Mouse (Mus musculus): ENCODE data around the gene Fyb. TPM values are rescaled to one million over a fixed set of nuclear protein-coding genes. Genes with fewer than 3 reads are reported as not detected.

The Fyb gene
- polyA plus RNA-seq, 2 experiments, result 8.3 to 19.5 TPM

DNA sequence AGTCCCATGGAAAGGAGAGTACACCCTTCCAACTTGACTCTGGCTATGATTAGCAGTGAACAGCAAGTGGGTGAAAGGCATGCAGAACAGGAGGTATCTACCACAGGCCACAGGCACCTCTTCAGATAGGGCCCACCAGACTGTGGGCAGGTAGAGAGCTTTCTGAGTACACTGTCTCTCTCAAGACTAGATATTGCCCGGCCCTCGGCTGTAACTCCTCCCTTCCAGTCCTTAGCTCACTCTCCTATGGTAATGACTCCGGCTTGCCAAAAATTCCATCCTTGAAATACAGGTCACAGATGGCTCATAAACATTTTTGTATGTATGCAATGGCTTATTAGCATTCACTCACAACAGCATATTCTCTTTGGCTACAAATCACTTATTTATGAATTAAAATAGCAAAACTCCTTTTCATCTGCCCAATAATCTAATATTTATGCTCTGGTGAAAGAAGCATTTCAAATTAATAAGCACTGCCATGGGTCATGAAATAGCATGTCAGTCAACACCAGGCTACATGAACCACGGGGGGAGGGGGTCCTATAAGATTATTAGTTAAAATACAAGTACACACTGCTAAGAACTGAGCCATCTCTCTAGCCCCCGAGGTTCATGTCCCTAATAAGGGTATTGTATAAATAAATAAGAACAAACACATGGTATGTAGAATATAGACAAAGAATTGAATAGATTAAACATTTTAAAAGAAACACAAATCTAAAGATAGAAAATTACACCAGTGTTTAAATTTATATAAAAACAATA lies 93.9 kb downstream of the Fyb start:
- peaks cover 0 to 3% of the 10 kb centered on the region in 2 experiments; a peak in 1 of 4 replicates for H3K4me1 ChIP-seq (replicated peaks; ENCODE audit: control insufficient read depth in 2 of 2, insufficient read depth in 2 of 2, low read length in 1 of 2)
- no peak for TF ChIP-seq EP300 (IDR thresholded peaks at IDR 0.05; ENCODE audit: low read depth)
- no peak for TF ChIP-seq CTCF (IDR thresholded peaks at IDR 0.05; ENCODE audit: low read depth)
- no peaks in the 10 kb centered on the region for H3K27me3 ChIP-seq (ENCODE audit: control insufficient read depth, insufficient read depth, low read length)
- no peak overlapping the region for H3K27ac ChIP-seq
- no peak overlapping the region for H3K4me3 ChIP-seq (ENCODE audit: insufficient read depth in 1 of 2, low read depth in 2 of 2, low read length in 2 of 2)
- no peak overlapping the region for H3K9ac ChIP-seq (replicated peaks)
- ATAC-seq (ENCODE audit: insufficient read depth), result no peak
- no peaks in the 10 kb centered on the region for H3K9me3 ChIP-seq (ENCODE audit: control insufficient read depth, low read length)
- DNase-seq (ENCODE audit: low read depth in 3 of 3, low spot score in 3 of 3), result no peak
- H3K36me3 ChIP-seq (replicated peaks; ENCODE audit: control insufficient read depth, insufficient read depth, low read depth), result no peaks in the 10 kb centered on the region
- WGBS (ENCODE audit: insufficient replicate concordance), result 60% methylated on average over 5 of the region's 5 CpGs
- no peak overlapping the region for H3K4me2 ChIP-seq (ENCODE audit: low read depth)

DNA sequence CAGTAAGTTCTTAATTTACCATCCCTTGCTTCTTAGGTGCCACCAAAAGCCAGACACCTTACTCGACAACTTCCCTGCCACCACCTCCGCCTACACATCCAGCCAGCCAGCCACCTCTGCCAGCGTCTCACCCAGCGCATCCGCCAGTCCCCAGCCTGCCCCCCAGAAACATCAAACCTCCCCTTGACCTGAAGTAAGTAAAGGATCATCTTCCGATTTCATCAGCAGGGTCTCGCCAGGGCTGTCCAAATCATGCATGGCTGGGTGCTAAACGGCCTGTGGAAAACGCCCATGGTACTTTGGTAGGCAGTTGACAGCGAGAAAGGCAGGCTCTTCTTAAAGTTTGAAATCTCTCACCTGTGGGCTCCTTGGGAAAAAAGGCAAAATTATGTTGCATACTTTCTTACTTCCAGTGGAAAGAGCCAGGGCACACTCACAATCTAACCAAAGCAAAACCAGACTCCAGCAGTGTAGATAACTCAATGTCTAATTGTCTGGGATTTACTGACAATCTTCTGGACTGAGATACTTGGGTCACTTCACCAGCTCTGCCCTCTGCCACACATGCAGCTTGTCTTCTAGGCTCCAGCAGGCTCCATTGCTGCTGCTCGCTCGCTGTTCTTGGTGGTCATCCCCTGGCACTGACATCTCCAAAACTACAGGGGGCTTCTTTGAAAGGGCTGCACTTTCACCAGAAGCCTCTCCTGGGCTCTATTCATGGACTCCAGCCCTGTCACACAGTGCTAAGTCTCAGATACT lies 97.1 kb downstream of the Fyb start:
- Histone ChIP-seq H3K27me3 (ENCODE audit: control insufficient read depth, insufficient read depth, low read length) (no peaks in the 10 kb centered on the region), H3K4me2 (ENCODE audit: low read depth) (no peak overlapping the region), H3K27ac (no peak overlapping the region), H3K9ac (replicated peaks) (no peak overlapping the region), H3K4me1 (replicated peaks; ENCODE audit: control insufficient read depth in 2 of 2, insufficient read depth in 2 of 2, low read length in 1 of 2) (peaks cover 4 to 19% of the 10 kb centered on the region in 2 experiments), H3K9me3 (ENCODE audit: control insufficient read depth, low read length) (no peaks in the 10 kb centered on the region), H3K36me3 (replicated peaks; ENCODE audit: control insufficient read depth, insufficient read depth, low read depth) (no peaks in the 10 kb centered on the region), H3K4me3 (ENCODE audit: insufficient read depth in 1 of 2, low read depth in 2 of 2, low read length in 2 of 2) (no peak overlapping the region)
- ATAC-seq (ENCODE audit: insufficient read depth), result no peak
- no peak for DNase-seq (ENCODE audit: low read depth in 3 of 3, low spot score in 3 of 3)
- TF ChIP-seq EP300 (IDR thresholded peaks at IDR 0.05; ENCODE audit: low read depth) (no peak), CTCF (IDR thresholded peaks at IDR 0.05; ENCODE audit: low read depth) (no peak)
- 77% methylated on average over 12 of the region's 12 CpGs for WGBS (ENCODE audit: insufficient replicate concordance)

GRCm38 (mm10) chr15:6622512-6622911 lies 99.9 kb downstream of the Fyb start:
- WGBS (ENCODE audit: insufficient replicate concordance), result 6% methylated on average over 5 of the region's 5 CpGs
- ATAC-seq (ENCODE audit: insufficient read depth), result peak; percentile 46; the same call in 1 of the 2 replicates
- peaks cover 4 to 32% of the 10 kb centered on the region in 2 experiments for H3K4me1 ChIP-seq (replicated peaks; ENCODE audit: control insufficient read depth in 2 of 2, insufficient read depth in 2 of 2, low read length in 1 of 2)
- H3K4me2 ChIP-seq (ENCODE audit: low read depth), result no peak overlapping the region
- no peak for TF ChIP-seq EP300 (IDR thresholded peaks at IDR 0.05; ENCODE audit: low read depth)
- peak; percentile 87 for TF ChIP-seq CTCF (IDR thresholded peaks at IDR 0.05; ENCODE audit: low read depth)
- no peaks in the 10 kb centered on the region for H3K27me3 ChIP-seq (ENCODE audit: control insufficient read depth, insufficient read depth, low read length)
- H3K27ac ChIP-seq, result no peak overlapping the region
- DNase-seq (ENCODE audit: low read depth in 3 of 3, low spot score in 3 of 3), result peak; percentile 62 to 66 (median 65)
- H3K36me3 ChIP-seq (replicated peaks; ENCODE audit: control insufficient read depth, insufficient read depth, low read depth), result no peaks in the 10 kb centered on the region
- H3K9ac ChIP-seq (replicated peaks), result no peak overlapping the region
- H3K9me3 ChIP-seq (ENCODE audit: control insufficient read depth, low read length), result no peaks in the 10 kb centered on the region
- H3K4me3 ChIP-seq (ENCODE audit: insufficient read depth in 1 of 2, low read depth in 2 of 2, low read length in 2 of 2), result no peak overlapping the region

DNA sequence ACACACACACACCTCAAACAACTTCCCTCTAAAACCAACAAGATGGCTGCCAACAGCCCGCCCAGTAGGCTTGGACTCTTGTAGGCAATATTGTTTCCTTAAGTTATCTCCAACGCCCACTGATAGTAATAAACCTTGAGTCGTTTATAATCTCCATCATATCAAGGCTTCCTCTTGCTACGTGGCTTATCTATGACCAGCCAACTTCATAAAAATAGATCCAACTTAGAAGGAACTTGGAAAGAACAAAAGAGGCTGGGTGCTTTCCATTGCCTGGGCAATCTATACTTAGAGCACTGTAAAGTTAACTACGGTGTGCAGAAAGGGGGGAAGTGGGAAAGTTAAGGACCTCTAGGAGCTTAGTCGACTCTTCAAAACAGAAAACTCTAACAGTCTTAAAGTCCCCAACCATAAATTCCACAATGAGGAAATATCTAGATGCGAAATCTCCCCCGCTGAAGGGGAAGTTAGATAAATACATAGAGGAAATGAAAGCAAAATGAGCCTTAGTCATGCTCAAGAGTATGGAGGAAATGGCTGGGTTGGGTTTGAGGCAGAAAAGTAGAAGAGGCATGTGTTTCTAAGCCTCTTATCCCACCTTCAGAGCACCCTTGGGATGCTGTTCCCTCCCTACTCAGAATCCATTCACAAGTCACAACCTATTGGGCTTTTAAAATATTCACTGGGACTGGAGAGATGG lies 101.0 kb downstream of the Fyb start:
- ATAC-seq (ENCODE audit: insufficient read depth), result peak; percentile 17; the same call in 1 of the 2 replicates
- DNase-seq (ENCODE audit: low read depth in 3 of 3, low spot score in 3 of 3), result peak in 1 of 3 experiments; percentile 24
- Histone ChIP-seq H3K27ac (no peak overlapping the region), H3K27me3 (ENCODE audit: control insufficient read depth, insufficient read depth, low read length) (no peaks in the 10 kb centered on the region), H3K4me2 (ENCODE audit: low read depth) (peak overlapping the region; percentile 24; the same call in 1 of the 2 replicates), H3K36me3 (replicated peaks; ENCODE audit: control insufficient read depth, insufficient read depth, low read depth) (no peaks in the 10 kb centered on the region), H3K4me1 (replicated peaks; ENCODE audit: control insufficient read depth in 2 of 2, insufficient read depth in 2 of 2, low read length in 1 of 2) (peaks cover 4 to 32% of the 10 kb centered on the region in 2 experiments), H3K9me3 (ENCODE audit: control insufficient read depth, low read length) (no peaks in the 10 kb centered on the region), H3K4me3 (ENCODE audit: insufficient read depth in 1 of 2, low read depth in 2 of 2, low read length in 2 of 2) (no peak overlapping the region), H3K9ac (replicated peaks) (no peak overlapping the region)
- 19% methylated on average over 8 of the region's 8 CpGs for WGBS (ENCODE audit: insufficient replicate concordance)
- TF ChIP-seq EP300 (IDR thresholded peaks at IDR 0.05; ENCODE audit: low read depth) (no peak), CTCF (IDR thresholded peaks at IDR 0.05; ENCODE audit: low read depth) (no peak)

Measured in liver, embryonic 14.5 days (tissue).